Mouse (Mus musculus): Measurements from ENCODE around the gene Elof1. TPM values are rescaled to one million over a fixed set of nuclear protein-coding genes. Genes with fewer than 3 reads are reported as not detected.

Elof1 gene
- total RNA-seq, 2 experiments from 2014 or later: 32.5 to 35.3 TPM

DNA sequence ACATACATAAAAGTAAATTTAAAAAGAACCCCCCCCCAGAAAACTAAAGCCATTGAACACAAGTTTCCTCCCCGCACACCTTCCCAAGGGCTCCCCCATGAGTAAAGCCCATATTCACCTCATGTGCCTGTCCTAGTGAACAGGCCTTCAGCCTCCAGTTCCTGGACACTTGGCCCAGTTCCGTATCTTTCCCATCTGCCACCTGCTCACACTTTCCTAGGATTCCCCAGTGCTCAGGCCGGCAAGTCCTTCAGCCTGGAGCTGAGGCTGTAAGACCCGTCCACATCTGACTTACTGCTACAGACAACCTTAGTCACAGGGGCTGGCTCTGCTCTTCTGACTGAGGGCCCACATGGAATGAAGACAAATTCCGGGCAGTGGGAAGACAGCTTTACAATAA lies 22.8 kb upstream of the Elof1 start:
- intact Hi-C loops (cut with DNase I): no loop called here
- no peak for DNase-seq

DNA sequence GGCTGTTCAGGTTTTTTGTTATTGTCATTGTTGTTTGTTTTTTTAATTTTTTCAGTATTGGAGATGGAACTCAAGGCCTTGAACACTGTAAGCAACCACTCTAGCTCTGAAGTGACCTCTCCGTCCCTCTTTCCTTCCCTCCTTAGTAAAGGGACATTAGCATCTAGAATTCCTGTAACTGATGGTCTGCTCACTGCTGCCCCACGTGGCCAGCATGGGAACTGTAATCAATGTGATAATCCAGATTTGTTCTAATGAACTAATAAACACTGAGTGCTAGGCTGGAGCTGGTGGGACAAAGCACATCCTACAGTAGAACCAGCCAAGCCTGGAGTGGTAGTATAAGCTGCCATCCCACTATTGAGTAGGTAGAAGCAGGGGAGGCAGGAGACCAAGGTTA lies 21.5 kb upstream of the Elof1 start:
- intact Hi-C loops (cut with DNase I): no loop called here
- no peak for DNase-seq

DNA sequence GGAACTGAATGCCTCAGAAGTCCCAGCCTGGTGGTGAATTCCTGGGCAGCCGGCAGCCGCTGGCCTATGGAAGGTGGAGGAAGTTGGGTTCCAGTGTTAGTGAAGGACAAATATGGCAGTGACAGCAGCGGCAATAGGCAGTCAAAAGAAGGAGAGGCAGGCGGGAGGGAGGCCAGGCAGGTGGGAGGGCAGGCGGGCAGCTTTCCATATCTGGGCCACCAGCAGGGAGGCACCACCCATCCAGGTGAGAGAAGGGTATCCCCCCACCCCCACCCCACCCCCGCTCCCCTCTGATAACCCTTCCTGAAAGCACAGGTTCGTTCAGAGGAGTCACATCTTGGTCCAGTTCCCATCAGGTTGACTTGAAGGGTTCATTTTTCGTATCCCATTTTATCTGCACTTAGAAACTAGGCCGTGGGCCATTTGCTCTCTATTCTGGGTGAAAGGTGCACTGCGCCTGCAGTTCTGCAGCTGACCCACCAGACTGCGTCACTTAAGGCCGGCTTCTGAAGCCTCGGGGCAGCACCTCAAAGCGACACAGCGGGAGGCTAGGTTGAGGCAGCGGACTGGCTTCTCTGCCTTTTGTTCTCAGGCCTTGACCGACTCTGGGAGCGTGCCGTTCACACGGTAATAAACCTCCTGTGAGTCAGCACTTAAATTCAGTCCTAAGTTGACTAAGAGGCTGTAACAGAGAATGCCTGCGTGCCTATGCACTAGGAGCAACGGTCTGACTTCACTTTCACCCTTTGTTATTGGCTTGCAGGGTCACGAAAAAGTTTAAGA lies 20.0 kb upstream of the Elof1 start:
- intact Hi-C loops (cut with DNase I): no loop called here

DNA sequence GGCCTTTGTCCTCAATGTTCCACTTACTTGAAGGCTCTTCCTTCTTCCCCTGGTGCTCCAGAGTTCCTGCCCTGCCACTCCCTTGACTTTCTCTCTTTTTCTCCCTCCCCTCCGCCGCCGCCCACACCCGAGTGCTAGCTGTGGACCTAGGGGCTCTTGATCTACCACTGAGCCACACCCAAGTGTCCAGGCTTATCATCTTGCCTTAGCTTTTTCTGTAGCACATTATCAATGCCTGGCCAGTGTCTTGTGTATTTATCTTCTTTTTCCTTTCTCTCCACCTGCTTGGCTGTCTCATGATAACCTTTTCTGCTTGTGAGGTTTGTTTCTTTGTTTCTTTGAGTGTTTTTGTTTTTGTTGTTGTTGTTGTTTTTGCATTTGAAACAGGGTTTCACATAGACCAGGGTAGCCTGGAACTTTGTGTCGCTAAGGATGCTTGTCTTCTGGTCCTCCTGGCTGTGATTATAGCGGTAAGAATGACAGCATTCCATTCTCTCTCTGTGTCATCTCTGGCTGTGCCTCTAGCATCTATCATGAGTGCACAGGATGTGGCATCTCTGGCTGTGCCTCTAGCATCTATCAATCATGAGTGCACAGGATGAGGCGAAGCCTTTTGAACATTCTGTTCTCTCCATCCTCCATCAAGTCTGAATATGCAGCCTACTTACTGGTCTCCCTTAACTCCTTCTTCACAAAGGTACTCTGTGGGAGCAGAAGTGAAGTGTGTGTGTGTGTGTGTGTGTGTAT lies 18.8 kb upstream of the Elof1 start, which contains the start of gene Acp5:
Acp5 (minus strand) TSS at position 68 of the 747 bp plus-strand sequence.
- no peak for DNase-seq
- intact Hi-C loops (cut with DNase I): no loop called here

More for the DNA sequence above, 20.0 kb upstream of the Elof1 start:
- DNase-seq: no peak

GRCm38 (mm10) chr9:22134988-22135643 lies 18.1 kb upstream of the Elof1 start:
- no peak for DNase-seq
- intact Hi-C loops (cut with DNase I): no loop called here

GRCm38 (mm10) chr9:22134246-22134890 lies 17.4 kb upstream of the Elof1 start:
- intact Hi-C loops (cut with DNase I): no loop called here
- no peak for DNase-seq

GRCm38 (mm10) chr9:22132220-22132619 lies 15.2 kb upstream of the Elof1 start:
- intact Hi-C loops (cut with DNase I): no loop called here
- DNase-seq: no peak

DNA sequence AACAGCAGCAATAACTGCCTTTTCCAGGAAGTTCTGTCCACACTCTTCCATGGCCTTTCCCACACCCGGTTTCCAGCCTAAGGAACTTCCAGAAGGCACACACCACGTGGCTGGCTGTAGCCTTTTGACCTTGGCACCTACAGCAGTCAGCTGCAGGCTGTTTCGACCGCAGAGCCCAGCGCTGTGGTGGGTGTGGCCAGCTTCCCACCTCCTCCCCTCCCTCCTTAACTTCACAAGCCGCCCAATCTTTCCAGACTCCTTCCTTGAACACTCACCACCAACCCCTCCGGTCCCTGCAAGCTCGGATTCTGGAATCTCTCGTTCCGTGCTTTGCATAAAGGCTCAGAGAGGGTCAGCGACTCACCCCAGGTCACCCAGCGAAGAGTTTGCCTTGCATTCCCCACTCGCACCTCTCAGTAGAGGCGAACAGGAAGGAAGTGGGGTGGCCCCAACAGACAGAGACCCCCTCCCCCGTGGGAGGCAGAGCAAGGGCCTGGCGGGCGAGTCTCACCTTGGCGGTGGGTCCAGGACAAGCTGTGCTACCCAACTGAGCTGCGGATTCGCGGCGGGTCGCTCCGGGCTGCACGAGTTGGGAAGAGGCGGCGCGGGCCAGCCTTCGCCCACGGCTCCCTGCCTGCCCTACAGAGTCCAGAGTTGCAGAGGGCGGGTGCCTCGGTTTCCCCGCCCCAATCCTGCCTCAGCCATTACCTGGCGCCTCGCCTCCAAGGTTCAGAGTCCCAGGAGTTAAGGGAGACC lies 14.4 kb upstream of the Elof1 start:
- peak in 1 of 2 experiments; percentile 17 for DNase-seq
- intact Hi-C loops (cut with DNase I): no loop called here

DNA sequence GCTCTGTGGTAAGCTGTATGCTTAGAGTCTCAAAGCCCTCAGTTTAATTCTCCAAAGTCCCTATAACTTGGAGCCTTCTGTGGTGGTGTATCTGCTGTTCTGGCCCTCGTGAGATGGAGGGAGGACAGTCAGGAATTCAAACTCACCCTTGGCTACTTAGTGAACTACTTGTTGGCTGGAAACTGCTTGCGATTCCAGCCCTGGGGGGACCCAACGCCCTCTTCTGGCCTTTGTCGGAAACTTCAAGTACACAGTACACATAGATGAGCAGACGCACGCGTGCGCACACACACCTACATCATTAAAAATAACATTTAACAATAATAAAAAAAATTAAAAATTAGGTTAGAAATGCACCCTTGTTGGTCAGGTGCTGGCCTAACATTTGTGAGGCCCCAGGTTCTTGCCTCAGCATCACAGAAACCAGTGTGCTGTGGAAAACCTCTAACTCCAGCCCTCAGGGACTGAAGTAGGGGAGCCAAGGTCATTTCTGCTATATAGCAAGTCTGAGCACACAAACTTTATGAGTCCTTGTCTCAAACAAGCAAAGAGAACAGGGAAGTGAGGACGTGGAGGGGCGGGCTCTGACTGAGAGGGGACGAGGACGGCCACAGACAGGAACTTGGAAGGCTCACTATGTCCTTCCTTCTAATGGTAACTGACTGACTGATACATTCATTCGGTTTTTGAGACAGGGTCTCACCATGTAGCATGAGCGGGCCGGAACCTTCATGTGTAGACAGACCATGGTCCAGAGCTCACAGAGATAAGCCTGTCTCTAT lies 8.5 kb upstream of the Elof1 start:
- intact Hi-C loops (cut with DNase I): no loop called here
- no peak for DNase-seq

- DNase-seq: no peak
- intact Hi-C loops (cut with DNase I): no loop called here
Measured at GRCm38 (mm10) chr9:22124169-22124568, 7.2 kb upstream of the Elof1 start.

DNA sequence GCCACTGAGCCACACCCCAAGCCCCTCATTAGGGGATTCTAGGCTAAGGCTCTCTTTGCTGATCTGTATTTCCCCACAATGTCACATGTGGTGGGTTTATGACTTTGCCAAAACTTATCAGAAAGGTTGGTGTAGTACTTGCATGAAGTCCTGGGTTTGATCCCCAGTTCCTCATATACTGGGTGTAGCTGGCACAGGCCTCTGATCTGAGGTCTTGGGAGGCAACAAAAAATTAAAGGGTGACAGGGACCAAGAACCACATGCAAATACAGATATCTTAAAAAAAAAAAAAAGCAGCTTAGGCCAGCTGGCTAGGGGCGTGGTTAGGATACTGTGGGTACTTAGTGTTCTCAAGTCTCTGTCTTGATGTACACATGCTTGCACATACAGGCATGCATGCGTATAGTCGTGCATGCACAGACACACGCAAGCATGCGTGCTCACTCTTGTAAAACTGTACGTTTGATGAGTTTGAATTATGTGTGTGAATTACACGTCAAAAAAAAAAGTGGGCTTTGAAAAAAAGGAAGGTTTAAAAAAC lies 6.2 kb upstream of the Elof1 start:
- no peak for DNase-seq
- intact Hi-C loops (cut with DNase I): no loop called here

DNA sequence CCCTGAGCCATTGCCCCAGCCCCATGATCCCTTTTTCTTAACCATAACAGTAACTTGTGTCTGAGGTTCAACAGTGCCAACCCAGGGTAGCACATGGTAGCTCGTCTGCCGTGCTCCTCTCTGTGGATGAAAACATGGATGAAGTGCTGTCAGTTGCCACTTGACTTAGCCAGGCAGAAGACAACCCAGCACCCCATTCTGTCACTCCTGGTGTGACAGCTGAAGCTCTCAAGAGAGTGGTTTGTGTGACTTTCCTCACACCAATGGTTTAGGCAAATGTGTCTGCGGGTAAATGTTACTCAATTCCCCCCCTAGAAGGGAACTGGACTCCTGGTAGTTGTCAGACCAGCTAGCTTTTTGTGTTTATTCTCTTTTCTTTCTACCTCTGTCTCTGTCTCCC lies 5.0 kb upstream of the Elof1 start:
- no peak for DNase-seq
- intact Hi-C loops (cut with DNase I): no loop called here

GRCm38 (mm10) chr9:22121545-22121944 lies 4.6 kb upstream of the Elof1 start:
- no peak for DNase-seq
- intact Hi-C loops (cut with DNase I): loop anchor here (2.0 kb wide), 1 partner anchor 21 kb away; no protein-coding TSS in a partner anchor

GRCm38 (mm10) chr9:22119543-22119942 lies 2.6 kb upstream of the Elof1 start:
- intact Hi-C loops (cut with DNase I): no loop called here
- DNase-seq: no peak

DNA sequence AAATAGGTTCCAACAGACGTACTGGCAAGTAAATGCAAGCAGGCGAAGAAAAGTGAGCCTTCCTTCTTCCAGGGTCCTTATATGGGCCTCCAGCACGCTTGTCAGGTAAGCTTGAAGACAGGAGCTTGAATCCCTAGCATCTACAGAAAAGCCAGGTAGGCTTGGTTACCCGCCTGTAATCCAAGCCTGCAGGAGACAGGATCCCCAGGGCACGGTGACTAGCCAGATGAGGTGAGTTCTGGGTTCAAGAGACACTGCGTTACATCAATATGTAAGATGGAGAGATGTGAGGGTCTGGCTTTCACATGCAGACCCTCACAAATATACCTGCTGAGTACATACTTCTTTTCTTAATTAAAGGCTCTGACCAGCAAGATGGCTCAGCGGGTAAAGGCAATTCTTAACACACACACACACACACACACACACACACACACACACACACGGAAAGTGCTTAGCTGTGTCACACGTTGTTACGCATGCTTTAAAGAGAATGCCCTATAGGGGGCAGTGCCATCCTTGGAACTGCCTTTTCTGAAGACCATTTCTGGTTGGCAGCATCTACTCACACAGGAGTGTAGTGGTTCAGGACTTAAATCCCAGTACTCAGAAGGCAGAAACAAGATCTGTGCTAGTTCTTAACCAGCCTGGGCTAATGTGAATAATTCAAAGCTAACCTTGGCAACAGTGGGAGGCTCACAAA lies 933 bp upstream of the Elof1 start:
- intact Hi-C loops (cut with DNase I): no loop called here
- DNase-seq: no peak

DNA sequence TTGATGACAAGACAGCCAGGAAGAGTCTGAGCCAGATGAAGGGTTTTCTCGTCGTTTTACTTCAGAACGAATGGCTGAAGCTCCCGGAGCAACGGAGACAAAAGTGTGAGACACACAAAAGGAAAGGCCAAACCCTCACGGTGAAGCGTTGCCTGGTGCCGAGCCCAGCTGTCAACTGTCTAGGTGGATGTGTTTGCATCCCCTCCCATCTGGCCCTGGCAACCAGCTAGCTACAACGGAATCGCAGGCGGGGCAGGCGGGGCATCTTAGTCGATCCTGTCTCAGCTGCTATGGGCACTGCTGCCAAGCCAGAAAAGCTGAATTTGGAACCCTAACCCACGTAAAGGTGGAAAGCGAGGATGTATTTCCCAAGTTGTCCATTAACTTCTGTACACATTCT lies 886 bp downstream of the Elof1 start:
- DNase-seq: no peak
- intact Hi-C loops (cut with DNase I): no loop called here

GRCm38 (mm10) chr9:22115635-22116034 lies 1.3 kb downstream of the Elof1 start:
- intact Hi-C loops (cut with DNase I): no loop called here
- no peak for DNase-seq

GRCm38 (mm10) chr9:22108194-22108593 lies 8.8 kb downstream of the Elof1 start:
- intact Hi-C loops (cut with DNase I): no loop called here

More at GRCm38 (mm10) chr9:22108194-22108593, 8.8 kb downstream of the Elof1 start:
- DNase-seq: no peak
